ENCODE assay signal across 8 mouse cellular contexts in the genomic region with DNA sequence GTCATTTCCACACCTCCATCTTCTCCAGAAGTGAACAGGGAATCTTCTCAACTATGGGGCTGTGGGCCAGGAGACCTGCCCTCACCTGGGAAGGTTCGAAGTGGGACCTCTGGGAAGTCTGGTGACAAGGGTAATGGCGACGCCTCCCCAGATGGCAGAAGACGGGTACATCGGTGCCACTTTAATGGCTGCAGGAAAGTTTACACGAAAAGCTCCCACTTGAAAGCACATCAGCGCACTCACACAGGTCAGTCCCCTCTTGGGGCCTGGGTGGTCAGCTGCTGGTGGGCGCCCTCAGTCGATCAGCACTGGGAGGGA. TPM values are rescaled to one million over a fixed set of nuclear protein-coding genes. Genes with fewer than 3 reads are reported as not detected.
DNase-seq lines count a peak whose midpoint lies in the region; ATAC-seq lines count a peak whose summit lies in the region.

No protein-coding gene starts in this region.

- WGBS in hindbrain, embryonic 12.5 days = 92% methylated on average over 9 of the region's 9 CpGs
- WGBS in hindbrain, embryonic 11.5 days = 90% methylated on average over 9 of the region's 9 CpGs
- 87% methylated on average over 9 of the region's 9 CpGs for WGBS in embryonic facial prominence, embryonic 15.5 days
- WGBS in liver, embryonic 13.5 days (ENCODE audit: insufficient replicate concordance) = 80% methylated on average over 9 of the region's 9 CpGs

- ATAC-seq in hindbrain, embryonic 12.5 days (ENCODE audit: low FRiP score) = no peak
- ATAC-seq in hindbrain, embryonic 11.5 days (ENCODE audit: low FRiP score) = no peak
- no peak for ATAC-seq in embryonic facial prominence, embryonic 15.5 days (ENCODE audit: insufficient number of reproducible peaks, low FRiP score, low TSS enrichment, low read depth)
- no peak for ATAC-seq in liver, embryonic 13.5 days (ENCODE audit: low read depth)
- no peak for ATAC-seq in frontal cortex, adult (ENCODE audit: low TSS enrichment)

- peak overlapping the region; percentile 8; the same call in 1 of the 2 replicates for H3K4me3 ChIP-seq in hindbrain, embryonic 12.5 days
- H3K4me3 ChIP-seq in hindbrain, embryonic 11.5 days (ENCODE audit: low read depth, low read length) = no peak overlapping the region
- peak overlapping the region; percentile 60; the same call in 1 of the 2 replicates for H3K4me3 ChIP-seq in embryonic facial prominence, embryonic 15.5 days (replicated peaks)
- peak overlapping the region; percentile 44; the same call in 1 of the 2 replicates for H3K4me3 ChIP-seq in liver, embryonic 13.5 days (replicated peaks)

- peak overlapping the region; percentile 58 for H3K4me2 ChIP-seq in hindbrain, embryonic 12.5 days (replicated peaks)
- H3K4me2 ChIP-seq in hindbrain, embryonic 11.5 days (replicated peaks; ENCODE audit: low read depth, low read length) = no peak overlapping the region
- peak overlapping the region; percentile 46 for H3K4me2 ChIP-seq in embryonic facial prominence, embryonic 15.5 days (replicated peaks)
- peak overlapping the region; percentile 71 for H3K4me2 ChIP-seq in liver, embryonic 13.5 days

- no peak overlapping the region for H3K9ac ChIP-seq in hindbrain, embryonic 12.5 days
- H3K9ac ChIP-seq in hindbrain, embryonic 11.5 days (ENCODE audit: low read depth, low read length) = no peak overlapping the region
- H3K9ac ChIP-seq in embryonic facial prominence, embryonic 15.5 days = no peak overlapping the region
- H3K9ac ChIP-seq in liver, embryonic 13.5 days = no peak overlapping the region

- H3K9me3 ChIP-seq in hindbrain, embryonic 12.5 days (replicated peaks) = no peaks in the 10 kb centered on the region
- H3K9me3 ChIP-seq in hindbrain, embryonic 11.5 days (ENCODE audit: control insufficient read depth, low read length) = no peaks in the 10 kb centered on the region
- no peaks in the 10 kb centered on the region for H3K9me3 ChIP-seq in embryonic facial prominence, embryonic 15.5 days (replicated peaks)
- no peaks in the 10 kb centered on the region for H3K9me3 ChIP-seq in liver, embryonic 13.5 days (replicated peaks)

- H3K36me3 ChIP-seq in hindbrain, embryonic 12.5 days = peaks cover 28% of the 10 kb centered on the region
- peaks cover 13% of the 10 kb centered on the region; the same call in 1 of the 2 replicates for H3K36me3 ChIP-seq in hindbrain, embryonic 11.5 days (ENCODE audit: control insufficient read depth, insufficient read depth, low read length)
- H3K36me3 ChIP-seq in embryonic facial prominence, embryonic 15.5 days = peaks cover 37% of the 10 kb centered on the region
- peaks cover 39% of the 10 kb centered on the region for H3K36me3 ChIP-seq in liver, embryonic 13.5 days

- H3K27ac ChIP-seq in hindbrain, embryonic 12.5 days = no peak overlapping the region
- H3K27ac ChIP-seq in hindbrain, embryonic 11.5 days (ENCODE audit: low read depth, low read length) = no peak overlapping the region
- no peak overlapping the region for H3K27ac ChIP-seq in embryonic facial prominence, embryonic 15.5 days (replicated peaks)
- H3K27ac ChIP-seq in liver, embryonic 13.5 days = no peak overlapping the region

- DNase-seq in hindbrain, embryonic 11.5 days (ENCODE audit: low spot score) = no peak
- peak; percentile 31 to 41 for DNase-seq in B cell, adult 2 months
- DNase-seq in liver, embryonic 13.5 days = no peak
- no peak for DNase-seq in embryo, embryonic 9.5 days (ENCODE audit: extremely low spot score)
- DNase-seq in layer of hippocampus, adult 11-12 months (ENCODE audit: low spot score) = no peak

- H3K4me1 ChIP-seq in hindbrain, embryonic 12.5 days = peaks cover 21% of the 10 kb centered on the region
- no peaks in the 10 kb centered on the region for H3K4me1 ChIP-seq in hindbrain, embryonic 11.5 days (replicated peaks; ENCODE audit: control insufficient read depth, insufficient read depth, low read length)
- peaks cover 29% of the 10 kb centered on the region for H3K4me1 ChIP-seq in embryonic facial prominence, embryonic 15.5 days
- peaks cover 30% of the 10 kb centered on the region for H3K4me1 ChIP-seq in liver, embryonic 13.5 days (replicated peaks)

- H3K27me3 ChIP-seq in hindbrain, embryonic 12.5 days = no peaks in the 10 kb centered on the region
- H3K27me3 ChIP-seq in hindbrain, embryonic 11.5 days (ENCODE audit: control insufficient read depth, insufficient read depth, low read length) = no peaks in the 10 kb centered on the region
- H3K27me3 ChIP-seq in embryonic facial prominence, embryonic 15.5 days = no peaks in the 10 kb centered on the region
- no peaks in the 10 kb centered on the region for H3K27me3 ChIP-seq in liver, embryonic 13.5 days

RNA-seq across cellular contexts. Expression of a gene that starts 3.8 kb away (rescaled TPM):
- polyA plus RNA-seq in hindbrain, embryonic 12.5 days (2016; fragmentation: Nextera tagmentation; extraction: Ambion mirVana) = 92.0 and 94.7 TPM in 2 replicates
- polyA plus RNA-seq in hindbrain, embryonic 11.5 days (2014; fragmentation: Nextera tagmentation; extraction: Ambion mirVana) = 74.1 and 77.9 TPM in 2 replicates
- polyA plus RNA-seq in embryonic facial prominence, embryonic 15.5 days (2015; fragmentation: Nextera tagmentation; extraction: Ambion mirVana) = 90.1 and 97.1 TPM in 2 replicates
- 20.8 and 23.0 TPM in 2 replicates for polyA plus RNA-seq in liver, embryonic 13.5 days (2015; fragmentation: Nextera tagmentation; extraction: Ambion mirVana)

Comparison
In these comparisons a context has a peak if more than half of its experiments do, and no peak if none do; other contexts are left out.
1. DNase-seq: peak in B cell, adult 2 months (2 of 2); none in hindbrain, embryonic 11.5 days (single experiment), liver, embryonic 13.5 days (single experiment), embryo, embryonic 9.5 days (single experiment) and layer of hippocampus, adult 11-12 months (single experiment).